Mouse (Mus musculus): ENCODE data around the gene Btbd16.

The Btbd16 gene

GRCm38 (mm10) chr7:130773914-130774630 lies at the start of gene Btbd16:
TSS of gene Btbd16 (plus strand) at chr7:130774069.
- in situ Hi-C loops (cut with MseI, MboI): loop anchor here in 1 of 2 experiments (10.0 kb wide), 1 partner anchor 141 kb away; no protein-coding TSS in a partner anchor

GRCm38 (mm10) chr7:130726185-130726584 lies 47.7 kb upstream of the Btbd16 start:
- in situ Hi-C loops (cut with MseI, MboI): no loop called here

- in situ Hi-C loops (cut with MseI, MboI): no loop called here
These were observed 47.0 kb upstream of the Btbd16 start for GRCm38 (mm10) chr7:130726724-130727422.

DNA sequence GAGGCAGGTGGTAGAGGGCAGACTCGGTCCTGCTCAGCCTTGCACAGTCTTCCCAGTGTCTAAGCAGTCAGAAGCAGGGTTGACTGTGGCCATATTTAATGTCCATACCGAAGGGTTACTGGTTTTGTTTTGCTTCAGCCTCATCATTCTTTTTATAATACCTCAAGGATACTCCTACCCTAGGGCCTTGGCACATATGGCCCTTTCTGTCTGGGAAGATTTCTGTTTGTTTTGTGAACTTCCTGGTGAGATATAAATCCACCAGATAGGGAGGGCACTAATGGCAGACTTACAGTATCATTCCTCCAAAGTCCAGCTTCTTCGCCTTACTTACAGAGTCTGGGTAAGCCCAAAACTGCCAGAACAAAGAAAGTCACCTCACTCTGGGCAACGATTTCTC lies 46.3 kb upstream of the Btbd16 start:
- in situ Hi-C loops (cut with MseI, MboI): no loop called here

DNA sequence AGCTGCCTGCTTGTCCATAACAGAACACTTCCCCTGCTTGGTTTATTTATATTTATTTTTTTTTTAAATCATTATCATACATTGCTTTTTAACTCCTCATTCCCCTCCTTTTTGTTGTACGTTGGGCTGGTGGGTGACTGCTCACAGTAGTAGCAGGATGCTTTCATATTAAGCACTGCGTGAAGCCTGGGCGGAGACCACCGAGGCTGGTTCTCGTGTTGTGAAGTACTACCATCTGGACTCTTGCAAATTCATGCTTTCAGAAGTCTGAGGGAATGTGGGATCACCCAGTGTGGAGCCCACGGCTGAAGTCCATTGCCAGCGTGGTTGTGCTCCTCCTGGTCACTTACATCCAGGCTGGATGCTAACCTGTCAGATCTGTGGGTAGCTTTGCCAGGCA lies 42.1 kb upstream of the Btbd16 start:
- in situ Hi-C loops (cut with MseI, MboI): no loop called here

GRCm38 (mm10) chr7:130732908-130733307 lies 41.0 kb upstream of the Btbd16 start:
- in situ Hi-C loops (cut with MseI, MboI): no loop called here

DNA sequence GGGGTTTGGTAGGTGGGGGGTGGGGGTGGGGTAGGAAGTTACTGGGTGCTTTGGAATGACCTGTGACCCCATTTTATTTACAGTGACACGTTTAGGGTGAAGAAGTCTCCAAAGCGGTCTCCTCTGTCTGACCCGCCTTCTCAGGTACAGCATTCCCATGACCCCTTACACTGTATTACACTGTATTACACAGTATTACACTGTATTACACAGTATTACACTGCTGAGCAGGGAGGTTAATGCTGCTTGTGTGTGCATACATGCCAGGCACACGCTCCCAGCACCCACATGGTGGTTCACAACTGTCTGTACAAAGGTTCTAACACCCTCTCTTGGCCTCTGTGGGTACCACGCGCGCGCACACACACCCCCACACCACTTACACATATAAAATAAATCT lies 40.4 kb upstream of the Btbd16 start:
- in situ Hi-C loops (cut with MseI, MboI): no loop called here

- in situ Hi-C loops (cut with MseI, MboI): no loop called here
These were observed 39.6 kb upstream of the Btbd16 start for GRCm38 (mm10) chr7:130734195-130734787.

DNA sequence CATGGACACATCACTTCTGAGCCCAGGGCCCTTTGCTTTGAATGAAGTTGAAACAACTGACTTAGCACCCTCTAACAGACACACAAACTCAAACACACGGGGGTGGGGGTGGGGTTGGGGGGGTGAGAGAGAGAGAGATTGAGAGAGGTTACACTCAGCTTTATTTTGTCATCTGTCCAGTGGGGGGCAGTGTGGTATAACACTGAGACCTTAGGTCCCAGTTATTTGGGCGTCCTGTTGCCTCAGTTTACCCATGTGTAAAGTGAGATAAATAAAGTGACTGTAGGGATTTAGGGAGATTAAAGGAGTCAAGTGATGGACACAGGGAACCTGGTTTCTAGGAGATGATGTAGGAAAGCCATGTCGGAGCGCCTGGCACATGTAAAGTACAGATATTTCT lies 32.8 kb upstream of the Btbd16 start:
- in situ Hi-C loops (cut with MseI, MboI): no loop called here

- in situ Hi-C loops (cut with MseI, MboI): no loop called here
These were observed 30.4 kb upstream of the Btbd16 start for GRCm38 (mm10) chr7:130743239-130744025.

GRCm38 (mm10) chr7:130749165-130749564 lies 24.7 kb upstream of the Btbd16 start:
- in situ Hi-C loops (cut with MseI, MboI): no loop called here

DNA sequence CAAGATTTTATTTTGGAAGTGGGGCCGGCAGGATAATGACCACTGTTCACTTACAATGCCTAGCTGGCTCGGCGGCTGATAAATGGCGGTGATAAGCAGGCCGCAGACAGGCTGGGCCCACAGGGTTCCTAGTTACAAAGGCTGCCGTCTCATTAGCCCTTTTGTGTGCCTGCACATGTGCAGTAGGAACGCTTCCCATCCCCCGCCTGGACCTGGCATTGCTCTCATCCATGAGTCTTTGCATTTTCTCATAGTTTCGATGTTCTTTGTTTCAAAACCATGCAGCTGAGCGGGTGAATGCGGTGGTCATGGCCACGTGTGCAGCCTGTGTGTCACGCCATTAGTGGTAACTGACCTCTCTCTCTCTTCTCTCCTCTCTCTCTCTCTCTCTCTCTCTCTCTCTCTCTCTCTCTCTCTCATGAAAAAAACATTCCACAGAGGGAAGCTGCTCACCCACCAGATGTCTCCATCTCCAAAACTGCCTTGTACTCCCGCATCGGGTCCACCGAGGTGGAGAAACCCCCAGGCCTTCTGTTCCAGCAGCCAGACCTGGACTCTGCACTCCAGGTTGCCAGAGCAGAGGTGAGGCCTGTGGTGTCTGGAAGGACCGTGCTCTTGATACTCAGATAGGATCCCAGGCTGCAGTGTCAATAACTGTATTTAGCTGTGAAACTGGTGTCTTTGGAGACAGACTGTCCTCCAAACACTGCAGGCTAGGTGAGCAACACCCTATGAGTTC lies 22.9 kb upstream of the Btbd16 start:
- in situ Hi-C loops (cut with MseI, MboI): no loop called here

DNA sequence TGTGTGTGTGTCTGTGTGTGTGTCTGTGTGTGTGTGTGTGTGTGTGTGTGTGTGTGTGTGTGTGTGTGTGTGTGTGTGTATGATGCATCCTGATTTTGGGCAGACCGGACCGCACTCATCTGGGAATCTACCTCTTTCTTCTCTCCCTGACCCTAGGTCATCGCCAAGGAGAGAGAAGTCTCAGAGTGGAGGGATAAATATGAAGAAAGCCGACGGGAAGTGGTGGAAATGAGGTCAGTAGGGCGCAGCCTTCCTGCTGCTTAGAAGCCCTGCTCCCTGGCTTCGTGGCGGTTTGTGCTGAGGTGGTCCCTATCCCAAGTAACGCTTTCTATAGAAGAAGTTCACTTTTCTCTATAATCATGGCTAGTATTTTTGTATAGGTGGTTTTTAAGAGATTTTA lies 22.2 kb upstream of the Btbd16 start:
- in situ Hi-C loops (cut with MseI, MboI): no loop called here

DNA sequence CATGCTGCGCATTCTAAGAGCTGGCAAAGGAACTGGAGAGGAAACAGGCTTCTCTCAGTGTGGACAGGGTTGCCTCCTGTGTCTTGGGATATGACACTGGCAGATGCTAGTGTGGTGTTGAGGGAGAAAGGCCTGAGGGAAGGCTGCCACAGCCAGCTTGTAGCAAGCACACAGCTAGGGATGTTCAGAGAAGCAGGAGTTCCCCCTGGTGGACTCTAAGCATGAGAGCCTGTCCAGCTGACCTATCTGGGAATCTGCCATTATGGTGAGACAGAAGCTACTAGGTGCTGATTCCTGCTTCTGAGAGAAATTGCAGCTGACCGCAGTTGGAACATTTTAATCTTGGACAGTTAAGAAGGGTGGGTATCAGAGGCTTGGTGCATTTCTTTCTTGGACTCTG lies 19.1 kb upstream of the Btbd16 start:
- in situ Hi-C loops (cut with MseI, MboI): no loop called here

GRCm38 (mm10) chr7:130756343-130756835 lies 17.5 kb upstream of the Btbd16 start:
- in situ Hi-C loops (cut with MseI, MboI): no loop called here

DNA sequence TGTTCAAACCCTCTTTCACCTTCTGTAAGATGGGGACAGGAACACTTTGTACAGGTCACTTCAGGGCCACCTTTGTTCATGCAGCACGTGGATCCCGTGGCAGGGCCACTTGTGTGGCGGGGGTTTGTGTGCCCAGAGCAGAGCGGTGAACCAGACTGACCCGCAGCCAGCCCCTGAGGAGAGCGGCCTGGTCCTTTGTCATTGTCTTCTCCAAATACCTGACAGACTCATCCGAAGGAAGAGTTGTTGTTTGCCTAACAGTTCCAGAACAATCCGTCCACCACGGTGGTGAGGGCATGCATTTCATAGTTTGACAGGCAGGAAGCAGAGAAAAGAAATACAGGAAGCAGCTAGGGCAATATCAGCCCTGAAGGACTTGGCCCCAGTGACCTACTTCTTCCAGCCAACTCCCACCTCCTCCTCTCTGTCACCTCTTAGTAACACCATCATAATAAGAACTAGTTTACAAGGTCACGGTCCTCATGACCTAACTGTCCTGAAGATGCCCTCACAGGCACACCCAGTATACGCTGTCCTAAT lies 16.5 kb upstream of the Btbd16 start:
- in situ Hi-C loops (cut with MseI, MboI): no loop called here

DNA sequence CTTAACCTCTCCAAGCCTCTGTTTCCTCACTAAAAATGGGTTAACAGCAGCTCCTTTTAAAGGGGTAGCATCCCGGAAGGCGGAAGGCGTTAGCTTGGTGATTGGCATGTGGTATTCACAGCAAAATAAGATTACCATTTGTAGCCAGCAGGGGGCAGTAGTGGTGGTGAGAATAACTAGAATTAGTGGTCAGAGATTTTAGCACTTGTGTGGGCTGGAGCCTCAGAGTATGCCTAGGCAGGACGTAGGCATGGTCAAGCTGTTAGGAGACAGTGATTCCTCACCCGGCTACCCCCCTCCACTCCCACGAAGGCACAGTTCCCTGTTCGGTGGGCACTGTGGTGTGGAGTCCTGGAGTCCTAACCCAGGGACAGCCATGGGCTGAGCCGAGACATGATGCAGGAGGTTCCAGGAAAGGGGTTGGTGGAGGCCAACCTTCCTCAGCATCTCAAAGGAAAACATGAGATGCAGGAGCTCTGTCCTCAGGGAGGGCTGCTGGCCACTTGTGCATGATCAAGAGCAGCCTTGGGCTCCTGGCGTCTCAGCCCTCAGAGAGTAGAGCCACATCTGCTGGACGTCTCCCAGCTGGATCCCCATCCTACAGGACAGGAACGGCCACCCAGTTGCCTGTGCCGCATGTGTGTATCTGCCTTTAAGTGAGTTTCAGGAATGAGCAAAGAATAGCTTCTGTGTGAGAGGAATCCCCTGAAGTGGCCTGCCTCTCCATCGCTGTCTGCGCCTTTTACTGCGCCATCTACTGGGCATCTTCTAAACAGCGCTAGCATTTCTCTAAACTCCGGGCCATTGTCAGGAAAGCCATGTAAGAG lies 11.6 kb upstream of the Btbd16 start:
- in situ Hi-C loops (cut with MseI, MboI): no loop called here

DNA sequence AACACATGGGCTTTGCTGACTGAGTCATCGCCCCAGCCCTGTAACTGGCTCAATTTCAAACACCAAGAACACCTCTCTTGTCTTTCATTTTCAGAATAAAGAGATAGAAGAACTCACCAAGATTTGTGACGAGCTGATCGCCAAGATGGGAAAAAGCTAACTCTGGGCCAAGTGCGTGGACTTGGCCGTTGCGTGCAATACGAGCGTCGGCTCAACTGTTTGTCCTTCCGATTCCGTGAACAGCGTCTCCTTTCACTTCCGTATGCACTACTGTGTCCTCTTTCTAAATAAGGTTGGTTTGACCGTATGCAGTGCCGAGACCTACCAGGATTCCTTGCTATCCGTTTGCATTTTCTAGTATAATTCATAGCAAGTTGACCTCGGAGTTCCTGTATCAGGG lies 9.7 kb upstream of the Btbd16 start:
- in situ Hi-C loops (cut with MseI, MboI): no loop called here

GRCm38 (mm10) chr7:130766411-130767170 lies 7.3 kb upstream of the Btbd16 start:
- in situ Hi-C loops (cut with MseI, MboI): no loop called here

Measured in mouse trophoblast stem cell (cell line).